Mouse (Mus musculus) MEL (cell line): ENCODE measurements around the gene Rhoa. TPM values are rescaled to one million over a fixed set of nuclear protein-coding genes. Genes with fewer than 3 reads are reported as not detected.

Experiments
- DNase-seq: peaks from one replicate; pipeline ENCODE4 v3.0.0; 2011; ENCODE audit warnings: low read depth, low spot score
- H3K27ac ChIP-seq: 2 replicates; pipeline ENCODE4 v1.5.1; 2012; ENCODE audit warnings: low read depth, mild to moderate bottlenecking, control low read depth, low read length, moderate library complexity; ENCODE audit not compliant: control insufficient read depth
- H3K27me3 ChIP-seq, 2 experiments: fragments of 150-350 bp in 1 of 2; sonication (generic) in 1 of 2; 2 replicates each; pipeline ENCODE4 v1.6.1; 2012; ENCODE audit warnings: low read length in 2 of 2, mild to moderate bottlenecking in 2 of 2, improper control_type of control experiment in 1 of 2, moderate library complexity in 1 of 2; ENCODE audit not compliant: insufficient read depth in 2 of 2, control insufficient read depth in 1 of 2
- H3K36me3 ChIP-seq, 2 experiments: 2 replicates each; pipeline ENCODE4 v1.6.1; 2012 to 2014; ENCODE audit warnings: low read length in 2 of 2, improper control_type of control experiment in 1 of 2, inconsistent platforms in 1 of 2, mild to moderate bottlenecking in 1 of 2; ENCODE audit not compliant: insufficient read depth in 2 of 2, control insufficient read depth in 1 of 2
- H3K4me1 ChIP-seq, 2 experiments: fragments of 150-350 bp in 1 of 2; sonication (generic) in 1 of 2; 2 replicates each; pipeline ENCODE4 v1.6.1; 2012; ENCODE audit warnings: low read length in 2 of 2, improper control_type of control experiment in 1 of 2, mild to moderate bottlenecking in 1 of 2; ENCODE audit not compliant: insufficient read depth in 2 of 2, control insufficient read depth in 1 of 2
- H3K4me3 ChIP-seq, 2 experiments: fragments of 150-350 bp in 1 of 2; sonication (generic) in 1 of 2; 2 replicates each; pipeline ENCODE4 v1.5.1; 2012; ENCODE audit warnings: low read depth in 2 of 2, low read length in 2 of 2, mild to moderate bottlenecking in 2 of 2, moderate library complexity in 2 of 2, control low read depth in 1 of 2, improper control_type of control experiment in 1 of 2; ENCODE audit not compliant: control insufficient read depth in 1 of 2, insufficient read depth in 1 of 2
- H3K79me2 ChIP-seq: 2 replicates; pipeline ENCODE4 v1.6.1; 2012; ENCODE audit warnings: mild to moderate bottlenecking, low read length, moderate library complexity; ENCODE audit not compliant: control insufficient read depth, poor library complexity, insufficient read depth
- H3K9ac ChIP-seq: 2 replicates; pipeline ENCODE4 v1.6.1; 2012; ENCODE audit warnings: low read depth, mild to moderate bottlenecking, control low read depth, low read length, moderate library complexity; ENCODE audit not compliant: control insufficient read depth, poor library complexity, severe bottlenecking
- H3K9me3 ChIP-seq: fragments of 150-350 bp; sonication (generic); replicated peaks from 2 replicates; pipeline ENCODE4 v1.6.1; 2012; ENCODE audit warnings: mild to moderate bottlenecking, low read length, improper control_type of control experiment, moderate library complexity; ENCODE audit not compliant: insufficient read depth
- EP300 ChIP-seq, 2 experiments: IDR thresholded peaks; 2 replicates each; pipeline ENCODE4 v1.6.1; 2011; ENCODE audit warnings: improper control_type of control experiment in 2 of 2, low read length in 2 of 2, low read depth in 1 of 2, mild to moderate bottlenecking in 1 of 2
- JUND ChIP-seq: IDR thresholded peaks from 2 replicates; pipeline ENCODE4 v1.6.1; 2011; ENCODE audit warnings: low read depth, mild to moderate bottlenecking, improper control_type of control experiment, low read length
- MYB ChIP-seq: IDR thresholded peaks from 2 replicates; pipeline ENCODE4 v1.6.1; 2011; ENCODE audit warnings: mild to moderate bottlenecking, low read depth, low read length, improper control_type of control experiment
- NRF1 ChIP-seq: IDR thresholded peaks from 2 replicates; pipeline ENCODE4 v1.6.1; 2014; ENCODE audit warnings: low read depth, mild to moderate bottlenecking, inconsistent platforms, low read length, improper control_type of control experiment, moderate library complexity; ENCODE audit not compliant: poor library complexity, insufficient read depth, severe bottlenecking
- POLR2AphosphoS5 ChIP-seq: IDR thresholded peaks from 2 replicates; pipeline ENCODE4 v1.6.1; 2012; ENCODE audit warnings: low read depth, borderline replicate concordance, mild to moderate bottlenecking, inconsistent platforms, low read length, moderate library complexity, mixed read lengths
- USF2 ChIP-seq, 2 experiments: IDR thresholded peaks; 2 replicates each; pipeline ENCODE4 v1.6.1; 2011 to 2012; ENCODE audit warnings: improper control_type of control experiment in 2 of 2, low read length in 2 of 2, borderline replicate concordance in 1 of 2, inconsistent platforms in 1 of 2, low read depth in 1 of 2, mild to moderate bottlenecking in 1 of 2; ENCODE audit not compliant: insufficient read depth in 1 of 2
- polyA plus RNA-seq, 2 experiments: library from polyadenylated mRNA; stranded (reverse) in 1 of 2; unstranded in 1 of 2; fragments of >175 nt in 1 of 2; fragments of >200 nt in 1 of 2; gene quantifications; 2 replicates each; pipeline versions ENCODE4 v1.2.1 to v1.2.4; 2012; ENCODE audit warnings: low replicate concordance in 2 of 2, low read depth in 1 of 2; ENCODE audit not compliant: insufficient read length in 2 of 2, insufficient read depth in 1 of 2, missing spikeins in 1 of 2
- total RNA-seq: library from RNA; depleted of rRNA; stranded (reverse); fragments of 300-350 nt; gene quantifications from 2 replicates; pipeline ENCODE4 v1.2.3, GENCODE M21; 2012; rRNA removed

Gene Rhoa
- total and polyA plus RNA-seq, 3 experiments: 80.9 to 241 TPM; not detected in 1

DNA sequence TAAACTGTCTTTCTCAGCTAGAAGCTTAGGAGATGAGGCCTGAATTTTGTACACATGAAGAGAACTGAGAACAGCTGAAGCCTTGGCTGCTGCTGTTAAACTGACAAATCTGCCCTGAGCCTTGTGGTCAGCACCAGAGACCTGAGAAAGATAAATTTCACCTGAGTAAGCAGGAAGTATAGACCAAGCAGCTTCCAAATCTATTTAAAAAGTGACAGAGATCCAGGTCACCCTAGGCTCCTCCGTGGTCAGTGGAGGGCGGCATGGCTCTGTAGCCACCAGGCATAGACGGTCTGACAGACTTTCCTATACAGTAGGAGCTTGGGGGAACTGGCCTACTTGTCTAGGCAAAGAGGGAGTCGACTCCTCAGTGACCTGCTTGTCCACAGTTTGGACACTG lies 80.9 kb downstream of the Rhoa start:
- no peak overlapping the region for H3K9ac ChIP-seq
- H3K27ac ChIP-seq: no peak overlapping the region
- H3K79me2 ChIP-seq: no peaks in the 10 kb centered on the region
- H3K4me3 ChIP-seq: no peak overlapping the region
- peaks cover 0 to 20% of the 10 kb centered on the region in 2 experiments; a peak in 2 of 4 replicates for H3K36me3 ChIP-seq
- DNase-seq: no peak
- H3K4me1 ChIP-seq: no peaks in the 10 kb centered on the region
- no peaks in the 10 kb centered on the region for H3K9me3 ChIP-seq
- H3K27me3 ChIP-seq: no peaks in the 10 kb centered on the region
- TF ChIP-seq EP300 (IDR thresholded peaks at IDR 0.05; ENCODE audit: low read depth in 1 of 2, low read length in 2 of 2) (no peak), USF2 (IDR thresholded peaks at IDR 0.05; ENCODE audit: borderline replicate concordance in 1 of 2, insufficient read depth in 1 of 2, low read depth in 1 of 2, low read length in 2 of 2) (no peak), JUND (no peak), POLR2AphosphoS5 (no peak), MYB (no peak), NRF1 (no peak)

Other genes with a start within 250 kb of the Rhoa start
- 1.6 and 4.6 TPM in 2 replicates for gene Mst1, start 225.7 kb upstream of the Rhoa start, total RNA-seq
- gene Mst1, start 225.7 kb upstream of the Rhoa start, polyA plus RNA-seq: 1 to 10 TPM in 1 of 2 experiments, not detected in 1; 10.0 TPM
- gene Rnf123, start 222.8 kb upstream of the Rhoa start, total RNA-seq: 24.9 and 28.5 TPM in 2 replicates
- gene Rnf123, start 222.8 kb upstream of the Rhoa start, polyA plus RNA-seq: 10 to 100 TPM in 1 of 2 experiments, not detected in 1; 74.8 TPM
- gene Apeh, start 211.5 kb upstream of the Rhoa start, total RNA-seq: 57.5 and 76.1 TPM in 2 replicates
- gene Apeh, start 211.5 kb upstream of the Rhoa start, polyA plus RNA-seq: 10 to 100 TPM in 1 of 2 experiments, not detected in 1; 69.0 TPM
- 2.7 and 3.5 TPM in 2 replicates for gene Bsn, start 115.7 kb upstream of the Rhoa start, total RNA-seq
- gene Bsn, start 115.7 kb upstream of the Rhoa start, polyA plus RNA-seq: 1 to 10 TPM in 1 of 2 experiments, not detected in 1; 5.6 TPM
- 7.8 and 8.1 TPM in 2 replicates for gene Dag1, start 42.2 kb upstream of the Rhoa start, total RNA-seq
- gene Dag1, start 42.2 kb upstream of the Rhoa start, polyA plus RNA-seq: 10 to 100 TPM in 1 of 2 experiments, not detected in 1; 27.6 TPM
- gene Nicn1, start 15.7 kb upstream of the Rhoa start, total RNA-seq: 1.6 and 2.0 TPM in 2 replicates
- 1 to 10 TPM in 1 of 2 experiments, not detected in 1; 4.7 TPM for gene Nicn1, start 15.7 kb upstream of the Rhoa start, polyA plus RNA-seq
- 0.15 and 0.26 TPM in 2 replicates for gene Amt, start 9.3 kb upstream of the Rhoa start, total RNA-seq
- under 1 TPM in 1 of 2 experiments, not detected in 1; 0.58 TPM for gene Amt, start 9.3 kb upstream of the Rhoa start, polyA plus RNA-seq
- gene Tcta, start within 50 bp of the Rhoa start, total RNA-seq: 3.4 and 4.9 TPM in 2 replicates
- gene Tcta, start within 50 bp of the Rhoa start, polyA plus RNA-seq: 1 to 10 TPM in 1 of 2 experiments, not detected in 1; 7.0 TPM
- 1,163 and 1,351 TPM in 2 replicates for gene Gpx1, start 32.8 kb downstream of the Rhoa start, total RNA-seq
- 1,000 to 10,000 TPM; 1,085 to 1,266 TPM for gene Gpx1, start 32.8 kb downstream of the Rhoa start, polyA plus RNA-seq
- gene Usp4, start 41.7 kb downstream of the Rhoa start, total RNA-seq: 85.4 and 88.4 TPM in 2 replicates
- 100 to 1,000 TPM in 1 of 2 experiments, not detected in 1; 128 TPM for gene Usp4, start 41.7 kb downstream of the Rhoa start, polyA plus RNA-seq
- gene 1700102P08Rik, start 86.7 kb downstream of the Rhoa start, total RNA-seq: 0.69 and 0.92 TPM in 2 replicates
- gene 1700102P08Rik, start 86.7 kb downstream of the Rhoa start, polyA plus RNA-seq: 1 to 10 TPM in 1 of 2 experiments, not detected in 1; 1.0 TPM
- gene Ccdc36, start 122.4 kb downstream of the Rhoa start, total RNA-seq: not detected in 2 replicates
- not detected for gene Ccdc36, start 122.4 kb downstream of the Rhoa start, polyA plus RNA-seq
- not detected in 2 replicates for gene BC048562, start 130.4 kb downstream of the Rhoa start, total RNA-seq
- not detected for gene BC048562, start 130.4 kb downstream of the Rhoa start, polyA plus RNA-seq
- gene Ccdc71, start 154.4 kb downstream of the Rhoa start, total RNA-seq: 18.3 and 23.1 TPM in 2 replicates
- 10 to 100 TPM in 1 of 2 experiments, not detected in 1; 39.9 TPM for gene Ccdc71, start 154.4 kb downstream of the Rhoa start, polyA plus RNA-seq
- 48.0 and 71.9 TPM in 2 replicates for gene Klhdc8b, start 155.5 kb downstream of the Rhoa start, total RNA-seq
- gene Klhdc8b, start 155.5 kb downstream of the Rhoa start, polyA plus RNA-seq: 10 to 100 TPM; 57.3 to 77.2 TPM
- 0.56 and 0.58 TPM in 2 replicates for gene Lamb2, start 173.6 kb downstream of the Rhoa start, total RNA-seq
- gene Lamb2, start 173.6 kb downstream of the Rhoa start, polyA plus RNA-seq: under 1 TPM in 1 of 2 experiments, not detected in 1; 0.84 TPM
- 69.0 and 76.1 TPM in 2 replicates for gene Usp19, start 184.5 kb downstream of the Rhoa start, total RNA-seq
- gene Usp19, start 184.5 kb downstream of the Rhoa start, polyA plus RNA-seq: 100 to 1,000 TPM in 1 of 2 experiments, not detected in 1; 162 TPM
- gene Qars, start 201.6 kb downstream of the Rhoa start, total RNA-seq: 267 and 286 TPM in 2 replicates
- 100 to 1,000 TPM in 1 of 2 experiments, not detected in 1; 407 TPM for gene Qars, start 201.6 kb downstream of the Rhoa start, polyA plus RNA-seq
- 122 and 126 TPM in 2 replicates for gene Qrich1, start 210.7 kb downstream of the Rhoa start, total RNA-seq
- 100 to 1,000 TPM in 1 of 2 experiments, 10 to 100 TPM in 1; 84.5 to 161 TPM for gene Qrich1, start 210.7 kb downstream of the Rhoa start, polyA plus RNA-seq